Comparison of ENCODE assay signal across 9 mouse cellular contexts in genomic region chrX:123102806-123103205, GRCm38 (mm10). TPM values are rescaled to one million over a fixed set of nuclear protein-coding genes. Genes with fewer than 3 reads are reported as not detected.
A peak's percentile ranks its signal among the peaks of the same experiment; 100 is the strongest.
DNase-seq lines count a peak whose midpoint lies in the region; ATAC-seq and TF ChIP-seq lines count a peak whose summit lies in the region.
"Not testable (repeated sequence)": the region's sequence is repeated elsewhere in the genome, so short reads cannot be mapped to it uniquely, and the experiment has no call there.
"Had no signal": no experiment of that assay in that cellular context is flagged by ENCODE, and none has a peak within 500 bp of the region (broad histone marks: within the 10 kb centered on the region; RNA-seq: fewer than 3 reads in every experiment).

No protein-coding gene starts in this region.

- H3K9me3 ChIP-seq in ES-Bruce4 (replicated peaks; ENCODE audit: control insufficient read depth, insufficient read depth, low read length, poor library complexity, severe bottlenecking); forebrain, embryonic 14.5 days (replicated peaks; ENCODE audit: control insufficient read depth, low read length); hindbrain, embryonic 10.5 days; kidney, embryonic 15.5 days (replicated peaks); liver, embryonic 11.5 days (ENCODE audit: control insufficient read depth, low read length); neural tube, embryonic 15.5 days (replicated peaks): not testable (repeated sequence)

- TF ChIP-seq CTCF in ES-Bruce4 (IDR thresholded peaks at IDR 0.05; ENCODE audit: low read depth, low read length) = not testable (repeated sequence)

- not testable (repeated sequence) for H3K79me2 ChIP-seq in macrophage (ENCODE audit: inconsistent target)

- not testable (repeated sequence) for H3K4me1 ChIP-seq in ES-Bruce4 (ENCODE audit: control insufficient read depth, insufficient read depth, low read length); forebrain, embryonic 14.5 days (ENCODE audit: control insufficient read depth, insufficient read depth, low read length); hindbrain, embryonic 10.5 days (replicated peaks); kidney, embryonic 15.5 days; liver, embryonic 11.5 days (replicated peaks; ENCODE audit: control insufficient read depth, insufficient read depth, low read length); neural tube, embryonic 15.5 days

- H3K4me3 ChIP-seq in ES-Bruce4 (ENCODE audit: low read depth, low read length) = peak overlapping the region; percentile 64
- peak overlapping the region; percentile 48 for H3K4me3 ChIP-seq in forebrain, embryonic 14.5 days (ENCODE audit: low read depth, low read length)
- H3K4me3 ChIP-seq in hindbrain, embryonic 10.5 days = peak overlapping the region; percentile 60
- H3K4me3 ChIP-seq in kidney, embryonic 15.5 days (replicated peaks) = peak overlapping the region; percentile 58
- peak overlapping the region; percentile 60 for H3K4me3 ChIP-seq in liver, embryonic 11.5 days (ENCODE audit: low read depth, low read length)
- peak overlapping the region; percentile 30 for H3K4me3 ChIP-seq in macrophage (ENCODE audit: inconsistent target)
- peak overlapping the region; percentile 56 for H3K4me3 ChIP-seq in neural tube, embryonic 15.5 days (replicated peaks)

- not testable (repeated sequence) for H3K9ac ChIP-seq in ES-Bruce4 (ENCODE audit: low read depth, poor library complexity, severe bottlenecking)
- peak overlapping the region; percentile 75 for H3K9ac ChIP-seq in forebrain, embryonic 14.5 days (ENCODE audit: low read length)
- H3K9ac ChIP-seq in kidney, embryonic 15.5 days = peak overlapping the region; percentile 47; the same call in 1 of the 2 replicates
- H3K9ac ChIP-seq in liver, embryonic 11.5 days (ENCODE audit: low read depth, low read length) = 0 out of 2 replicates have a peak overlapping the region, but pooled peaks have one; percentile 57
- H3K9ac ChIP-seq in neural tube, embryonic 15.5 days (replicated peaks) = peak overlapping the region; percentile 73

- peak; percentile 51 for ATAC-seq in forebrain, embryonic 14.5 days
- ATAC-seq in kidney, embryonic 15.5 days (replicated peaks; ENCODE audit: low FRiP score); liver, embryonic 11.5 days (replicated peaks; ENCODE audit: low FRiP score): not testable (repeated sequence)
- peak; percentile 67; the same call in 1 of the 2 replicates for ATAC-seq in neural tube, embryonic 15.5 days (ENCODE audit: low FRiP score)

- TF ChIP-seq POLR2A in ES-Bruce4 (IDR thresholded peaks at IDR 0.05; ENCODE audit: insufficient read depth, low read length) = not testable (repeated sequence)

- H3K4me2 ChIP-seq in forebrain, embryonic 14.5 days (ENCODE audit: low read length) = peak overlapping the region; percentile 28; the same call in 1 of the 2 replicates
- peak overlapping the region; percentile 51 for H3K4me2 ChIP-seq in kidney, embryonic 15.5 days
- H3K4me2 ChIP-seq in liver, embryonic 11.5 days = peak overlapping the region; percentile 38; the same call in 1 of the 2 replicates
- peak overlapping the region; percentile 54 for H3K4me2 ChIP-seq in neural tube, embryonic 15.5 days

- peak overlapping the region; percentile 37; the same call in 1 of the 2 replicates for H3K27ac ChIP-seq in ES-Bruce4 (ENCODE audit: insufficient read depth, low read length)
- H3K27ac ChIP-seq in forebrain, embryonic 14.5 days (ENCODE audit: low read depth, low read length) = peak overlapping the region; percentile 95
- H3K27ac ChIP-seq in hindbrain, embryonic 10.5 days = peak overlapping the region; percentile 93
- peak overlapping the region; percentile 93 for H3K27ac ChIP-seq in kidney, embryonic 15.5 days
- H3K27ac ChIP-seq in liver, embryonic 11.5 days (ENCODE audit: low read depth, low read length) = peak overlapping the region; percentile 39; the same call in 1 of the 2 replicates
- H3K27ac ChIP-seq in macrophage = not testable (repeated sequence)
- H3K27ac ChIP-seq in neural tube, embryonic 15.5 days (replicated peaks) = peak overlapping the region; percentile 95

- peak; percentile 10 for DNase-seq in embryo, embryonic 10 days (ENCODE audit: low spot score)
- DNase-seq in forebrain, embryonic 14.5 days (ENCODE audit: low spot score) = peak; percentile 67
- DNase-seq in hindbrain, embryonic 10.5 days (ENCODE audit: low spot score); liver, embryonic 11.5 days (ENCODE audit: low spot score): not testable (repeated sequence)

- not testable (repeated sequence) for H3K36me3 ChIP-seq in ES-Bruce4 (ENCODE audit: control insufficient read depth, insufficient read depth, low read length, poor library complexity, severe bottlenecking); forebrain, embryonic 14.5 days (ENCODE audit: control insufficient read depth, insufficient read depth, low read length); hindbrain, embryonic 10.5 days; kidney, embryonic 15.5 days; liver, embryonic 11.5 days (ENCODE audit: control insufficient read depth, insufficient read depth, low read length); macrophage (ENCODE audit: inconsistent target); neural tube, embryonic 15.5 days

- 23% methylated on average over 5 of the region's 5 CpGs for WGBS in forebrain, embryonic 14.5 days
- 14% methylated on average over 5 of the region's 5 CpGs for WGBS in hindbrain, embryonic 10.5 days
- 20% methylated on average over 5 of the region's 5 CpGs for WGBS in kidney, embryonic 15.5 days
- 26% methylated on average over 5 of the region's 5 CpGs for WGBS in liver, embryonic 11.5 days
- 24% methylated on average over 4 of the region's 5 CpGs for WGBS in macrophage (ENCODE audit: missing documents)
- WGBS in neural tube, embryonic 15.5 days = 15% methylated on average over 5 of the region's 5 CpGs

- TF ChIP-seq EP300 in ES-Bruce4 (IDR thresholded peaks at IDR 0.05; ENCODE audit: insufficient read depth, low read depth, low read length) = not testable (repeated sequence)

- H3K27me3 ChIP-seq in ES-Bruce4 (ENCODE audit: control insufficient read depth, insufficient read depth, low read length, poor library complexity, severe bottlenecking); forebrain, embryonic 14.5 days (replicated peaks; ENCODE audit: control insufficient read depth, insufficient read depth, low read length); hindbrain, embryonic 10.5 days (ENCODE audit: insufficient read depth, poor library complexity, severe bottlenecking); kidney, embryonic 15.5 days; liver, embryonic 11.5 days (replicated peaks; ENCODE audit: control insufficient read depth, insufficient read depth, low read length); neural tube, embryonic 15.5 days (replicated peaks): not testable (repeated sequence)

RNA-seq across cellular contexts. Expression of gene Cldn34c1, which starts 0.5 kb away (rescaled TPM):
- polyA plus RNA-seq in ES-Bruce4 (2011; ENCODE audit: insufficient read depth, insufficient read length, low read depth, missing spikeins) = 4.4 TPM in 2 replicates
- 31.2 and 32.7 TPM in 2 replicates for polyA plus RNA-seq in forebrain, embryonic 14.5 days (2014; fragmentation: Nextera tagmentation; extraction: Ambion mirVana)
- polyA plus RNA-seq in hindbrain, embryonic 10.5 days (2016; fragmentation: Nextera tagmentation; extraction: Ambion mirVana) = 18.2 and 19.7 TPM in 2 replicates
- 12.8 and 13.8 TPM in 2 replicates for polyA plus RNA-seq in kidney, embryonic 15.5 days (2015; fragmentation: Nextera tagmentation; extraction: Ambion mirVana)
- polyA plus RNA-seq in liver, embryonic 11.5 days (2014; fragmentation: Nextera tagmentation; extraction: Ambion mirVana) = 8.3 and 10.0 TPM in 2 replicates
- total RNA-seq in macrophage (2018; cell fraction: chromatin; rRNA removed) = 1 to 10 TPM in 24 of 26 experiments, under 1 TPM in 2; 0.73 to 6.8 (median 2.3) TPM
- total RNA-seq in macrophage (2018; cell fraction: cytosol; rRNA removed) = 1 to 10 TPM in 14 of 26 experiments, under 1 TPM in 12; 0.37 to 2.6 (median 1.6) TPM
- 1 to 10 TPM in 21 of 26 experiments, under 1 TPM in 5; 0.34 to 6.4 (median 2.4) TPM for total RNA-seq in macrophage (2018; cell fraction: nucleus; rRNA removed)
- 1.2 to 2.9 TPM (median 1.2 TPM) in 3 replicates for polyA plus RNA-seq in macrophage (2018)
- polyA plus RNA-seq in neural tube, embryonic 15.5 days (2015; fragmentation: Nextera tagmentation; extraction: Ambion mirVana) = 31.7 and 36.6 TPM in 2 replicates
- polyA plus RNA-seq: Patski had no signal
